Mouse (Mus musculus) midbrain, embryonic 11.5 days (tissue): Measurements from ENCODE around the gene Mrpl49. TPM values are rescaled to one million over a fixed set of nuclear protein-coding genes. Genes with fewer than 3 reads are reported as not detected.
A peak's percentile ranks its signal among the peaks of the same experiment; 100 is the strongest.

ENCODE experiments used
- ATAC-seq: fragments of 200-750 bp; cut with Nextera tagmentation; 2 replicates; pipeline ENCODE4 v1.8.0; 2017; ENCODE audit warnings: moderate TSS enrichment, moderate library complexity; ENCODE audit not compliant: low FRiP score
- DNase-seq: peaks from one replicate; pipeline ENCODE4 v3.0.0; 2015; ENCODE audit warnings: low spot score; ENCODE audit errors: missing footprints
- H3K27ac ChIP-seq: fragments of 300-500 bp; sonication (generic); 2 replicates; pipeline ENCODE4 v1.5.1; 2014; ENCODE audit warnings: low read depth, low read length
- H3K27me3 ChIP-seq: fragments of 300-500 bp; sonication (generic); 2 replicates; pipeline ENCODE4 v1.6.1; 2014; ENCODE audit warnings: mild to moderate bottlenecking, low read length, moderate library complexity, mixed read lengths; ENCODE audit not compliant: control insufficient read depth, insufficient read depth
- H3K36me3 ChIP-seq: fragments of 300-500 bp; sonication (generic); 2 replicates; pipeline ENCODE4 v1.6.1; 2014; ENCODE audit warnings: mild to moderate bottlenecking, low read length, moderate library complexity, mixed read lengths; ENCODE audit not compliant: control insufficient read depth, insufficient read depth
- H3K4me1 ChIP-seq: fragments of 300-500 bp; sonication (generic); 2 replicates; pipeline ENCODE4 v1.6.1; 2014; ENCODE audit warnings: low read length; ENCODE audit not compliant: control insufficient read depth, insufficient read depth
- H3K4me2 ChIP-seq: fragments of 300-500 bp; sonication (generic); 2 replicates; pipeline ENCODE4 v1.6.1; 2014; ENCODE audit warnings: mild to moderate bottlenecking, moderate library complexity
- H3K4me3 ChIP-seq: fragments of 300-500 bp; sonication (generic); 2 replicates; pipeline ENCODE4 v1.5.1; 2014; ENCODE audit warnings: low read depth, low read length
- H3K9ac ChIP-seq: fragments of 300-500 bp; sonication (generic); 2 replicates; pipeline ENCODE4 v1.6.1; 2014; ENCODE audit warnings: low read length
- H3K9me3 ChIP-seq: fragments of 300-500 bp; sonication (generic); 2 replicates; pipeline ENCODE4 v1.6.1; 2016; ENCODE audit warnings: low read length; ENCODE audit not compliant: control insufficient read depth
- WGBS: fragments of 180-500 bp; shearing (Covaris S2); extraction: QIAGEN DNeasy Blood & Tissue Kit; methylation state at CpG from one replicate; pipeline ENCODE4 v1.1.7; 2014; 5-methylcytosine and 5-hydroxymethylcytosine counted together
- polyA plus RNA-seq: library from polyadenylated mRNA; unstranded; fragments of >200 nt; fragmentation: Nextera tagmentation; extraction: Ambion mirVana; gene quantifications from 2 replicates; pipeline ENCODE4 v1.2.1, GENCODE M21; 2014

Mrpl49 gene
- 88.0 and 92.5 TPM in 2 replicates for polyA plus RNA-seq

- DNase-seq (peak; percentile 100), ATAC-seq (peak; percentile 86)
- Histone ChIP-seq H3K36me3 (peaks cover 16% of the 10 kb centered on the region), H3K27ac (peak within 1 kb of the TSS; percentile 54; the same call in 1 of the 2 replicates), H3K4me3 (peak within 1 kb of the TSS; percentile 84), H3K9me3 (no peaks in the 10 kb centered on the region), H3K4me2 (peak within 1 kb of the TSS; percentile 69), H3K4me1 (peaks cover 26% of the 10 kb centered on the region), H3K9ac (peak within 1 kb of the TSS; percentile 94), H3K27me3 (no peaks in the 10 kb centered on the region)
- under 1% methylated on average over 63 of the region's 63 CpGs for WGBS
Measured at GRCm38 (mm10) chr19:6057313-6058096, at the start of gene Mrpl49, which contains the start of gene Fau. Mrpl49 (minus strand) TSS chr19:6057785. Fau (plus strand) TSS chr19:6057844.

- H3K9me3 ChIP-seq, result no peaks in the 10 kb centered on the region
Measured at GRCm38 (mm10) chr19:6105586-6105985, 48.0 kb upstream of the Mrpl49 start, which contains the start of gene Naaladl1. Naaladl1 (plus strand) TSS chr19:6105782.

GRCm38 (mm10) chr19:6104476-6104875 lies 46.9 kb upstream of the Mrpl49 start:
- no peaks in the 10 kb centered on the region for H3K27me3 ChIP-seq
- WGBS, result 75% methylated on average over 4 of the region's 4 CpGs
- H3K36me3 ChIP-seq, result no peaks in the 10 kb centered on the region
- ATAC-seq (no peak), DNase-seq (peak; percentile 28)
- no peak overlapping the region for H3K9ac ChIP-seq
- H3K4me2 ChIP-seq, result no peak overlapping the region
- H3K4me3 ChIP-seq, result no peak overlapping the region
- H3K27ac ChIP-seq, result no peak overlapping the region
- no peaks in the 10 kb centered on the region for H3K9me3 ChIP-seq
- H3K4me1 ChIP-seq, result no peaks in the 10 kb centered on the region

More at GRCm38 (mm10) chr19:6105586-6105985, 48.0 kb upstream of the Mrpl49 start, which contains the start of gene Naaladl1:
- DNase-seq (no peak), ATAC-seq (no peak)
- Histone ChIP-seq H3K4me1 (no peaks in the 10 kb centered on the region), H3K4me2 (no peak within 1 kb of the TSS), H3K9ac (no peak within 1 kb of the TSS), H3K27me3 (no peaks in the 10 kb centered on the region), H3K36me3 (no peaks in the 10 kb centered on the region), H3K4me3 (no peak within 1 kb of the TSS), H3K27ac (no peak within 1 kb of the TSS)
- WGBS, result 88% methylated on average over 7 of the region's 7 CpGs

- WGBS, result 77% methylated on average over 6 of the region's 6 CpGs
- no peak overlapping the region for H3K9ac ChIP-seq
Measured at GRCm38 (mm10) chr19:6102169-6102853, 44.7 kb upstream of the Mrpl49 start.

GRCm38 (mm10) chr19:6101186-6101585 lies 43.6 kb upstream of the Mrpl49 start:
- ATAC-seq (no peak), DNase-seq (peak; percentile 47)
- no peaks in the 10 kb centered on the region for H3K9me3 ChIP-seq
- H3K4me1 ChIP-seq, result no peaks in the 10 kb centered on the region
- H3K27ac ChIP-seq, result no peak overlapping the region
- 76% methylated on average over 6 of the region's 6 CpGs for WGBS
- no peak overlapping the region for H3K4me3 ChIP-seq
- H3K27me3 ChIP-seq, result no peaks in the 10 kb centered on the region
- no peak overlapping the region for H3K9ac ChIP-seq
- H3K4me2 ChIP-seq, result no peak overlapping the region
- no peaks in the 10 kb centered on the region; the same call in none of the 2 replicates for H3K36me3 ChIP-seq

More at GRCm38 (mm10) chr19:6102169-6102853, 44.7 kb upstream of the Mrpl49 start:
- Histone ChIP-seq H3K4me1 (no peaks in the 10 kb centered on the region), H3K27me3 (no peaks in the 10 kb centered on the region), H3K4me2 (no peak overlapping the region), H3K27ac (no peak overlapping the region), H3K4me3 (no peak overlapping the region), H3K36me3 (no peaks in the 10 kb centered on the region; the same call in none of the 2 replicates), H3K9me3 (no peaks in the 10 kb centered on the region)
- peak; percentile 67 for DNase-seq
- ATAC-seq, result no peak

- H3K9ac ChIP-seq, result no peak overlapping the region
- 89% methylated on average over 3 of the region's 3 CpGs for WGBS
- H3K36me3 ChIP-seq, result peaks cover 6% of the 10 kb centered on the region
- H3K4me1 ChIP-seq, result no peaks in the 10 kb centered on the region
- H3K27me3 ChIP-seq, result no peaks in the 10 kb centered on the region
- DNase-seq (no peak), ATAC-seq (no peak)
- no peak overlapping the region for H3K4me3 ChIP-seq
- H3K4me2 ChIP-seq, result no peak overlapping the region
- no peaks in the 10 kb centered on the region for H3K9me3 ChIP-seq
- no peak overlapping the region for H3K27ac ChIP-seq
Measured at GRCm38 (mm10) chr19:6097847-6098246, 40.3 kb upstream of the Mrpl49 start.

- H3K36me3 ChIP-seq, result peaks cover 15% of the 10 kb centered on the region
- ATAC-seq (no peak), DNase-seq (no peak)
- no peaks in the 10 kb centered on the region for H3K9me3 ChIP-seq
- no peaks in the 10 kb centered on the region for H3K27me3 ChIP-seq
- no peak within 1 kb of the TSS for H3K4me3 ChIP-seq
- no peak within 1 kb of the TSS for H3K27ac ChIP-seq
- 95% methylated on average over 7 of the region's 7 CpGs for WGBS
- H3K4me2 ChIP-seq, result no peak within 1 kb of the TSS
- H3K4me1 ChIP-seq, result no peaks in the 10 kb centered on the region
- H3K9ac ChIP-seq, result no peak within 1 kb of the TSS
Measured at GRCm38 (mm10) chr19:6094119-6094518, 36.5 kb upstream of the Mrpl49 start, which contains the start of gene AC131692.1. AC131692.1 (plus strand) TSS chr19:6094419.

- no peak overlapping the region for H3K27ac ChIP-seq
- H3K27me3 ChIP-seq, result no peaks in the 10 kb centered on the region
- no peak overlapping the region for H3K9ac ChIP-seq
- H3K4me1 ChIP-seq, result peaks cover 8% of the 10 kb centered on the region
- no peak for DNase-seq
- no peak overlapping the region for H3K4me2 ChIP-seq
- H3K36me3 ChIP-seq, result peaks cover 10% of the 10 kb centered on the region; the same call in 1 of the 2 replicates
- no peaks in the 10 kb centered on the region for H3K9me3 ChIP-seq
- no peak overlapping the region for H3K4me3 ChIP-seq
- 96% methylated on average over 13 of the region's 13 CpGs for WGBS
- ATAC-seq, result no peak
Measured at GRCm38 (mm10) chr19:6088841-6089240, 31.3 kb upstream of the Mrpl49 start.
